Mouse (Mus musculus): ENCODE measurements around the gene Rptor. TPM values are rescaled to one million over a fixed set of nuclear protein-coding genes. Genes with fewer than 3 reads are reported as not detected.

Rptor gene
- polyA plus RNA-seq, 1 experiment = 26.2 TPM

DNA sequence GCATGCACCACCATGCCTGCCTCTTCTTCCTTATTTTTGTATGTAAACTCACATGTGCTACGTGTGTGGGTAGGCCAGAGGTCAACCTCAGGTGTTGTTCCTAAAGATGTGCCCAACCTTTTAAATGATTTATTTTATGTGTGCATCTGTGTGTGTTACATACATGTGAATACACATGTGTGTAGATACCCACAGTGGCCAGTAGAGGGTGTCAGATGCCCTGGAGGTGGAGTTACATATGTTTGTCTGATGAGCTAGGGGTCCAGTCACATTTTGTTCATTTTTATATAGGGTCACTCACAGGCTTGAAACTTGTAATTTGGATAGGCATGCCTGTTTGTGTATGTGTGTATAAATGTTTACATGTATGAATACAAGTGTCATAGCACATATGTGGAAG is 2.4 kb upstream of the Rptor start:
- 89% methylated on average over 1 of the region's 1 CpGs for WGBS
- DNase-seq = no peak
- Histone ChIP-seq H3K4me1 (ENCODE audit: control insufficient read depth, insufficient read depth, low read length) (peaks cover 6% of the 10 kb centered on the region), H3K4me3 (replicated peaks; ENCODE audit: extremely low read depth, low read depth, low read length) (no peak overlapping the region)
- TF ChIP-seq POLR2A (IDR thresholded peaks at IDR 0.05; ENCODE audit: borderline replicate concordance, extremely low read depth, low read depth, low read length) = no peak
- no peak for TF ChIP-seq CTCF (IDR thresholded peaks at IDR 0.05; ENCODE audit: insufficient read depth, low read length)

DNA sequence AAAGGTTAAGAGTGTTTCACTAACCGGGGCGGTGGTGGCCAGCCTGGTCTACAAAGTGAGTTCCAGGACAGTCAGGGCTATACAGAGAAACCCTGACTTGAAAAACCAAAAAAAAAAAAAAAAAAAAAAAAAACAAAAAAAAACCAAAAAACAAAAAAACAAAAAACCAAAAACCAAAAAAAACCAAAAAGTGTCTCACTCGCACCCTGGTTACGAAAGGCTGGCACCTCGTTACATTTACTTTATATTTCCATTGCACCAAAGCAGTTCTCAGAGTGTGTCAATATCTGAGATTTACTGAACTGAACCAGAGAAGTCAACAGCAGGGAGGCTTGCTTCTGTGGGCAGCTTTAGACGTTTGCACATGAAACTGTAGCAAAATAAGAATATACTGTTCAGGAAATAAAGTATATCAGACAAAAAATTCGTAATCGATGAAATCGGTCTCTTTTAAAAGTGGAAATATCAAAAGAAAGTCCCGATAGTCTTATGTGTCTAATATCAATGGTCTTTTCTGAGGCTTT is 466 bp upstream of the Rptor start:
- WGBS = 31% methylated on average over 10 of the region's 10 CpGs
- TF ChIP-seq POLR2A (IDR thresholded peaks at IDR 0.05; ENCODE audit: borderline replicate concordance, extremely low read depth, low read depth, low read length) = no peak
- no peak for TF ChIP-seq CTCF (IDR thresholded peaks at IDR 0.05; ENCODE audit: insufficient read depth, low read length)

DNA sequence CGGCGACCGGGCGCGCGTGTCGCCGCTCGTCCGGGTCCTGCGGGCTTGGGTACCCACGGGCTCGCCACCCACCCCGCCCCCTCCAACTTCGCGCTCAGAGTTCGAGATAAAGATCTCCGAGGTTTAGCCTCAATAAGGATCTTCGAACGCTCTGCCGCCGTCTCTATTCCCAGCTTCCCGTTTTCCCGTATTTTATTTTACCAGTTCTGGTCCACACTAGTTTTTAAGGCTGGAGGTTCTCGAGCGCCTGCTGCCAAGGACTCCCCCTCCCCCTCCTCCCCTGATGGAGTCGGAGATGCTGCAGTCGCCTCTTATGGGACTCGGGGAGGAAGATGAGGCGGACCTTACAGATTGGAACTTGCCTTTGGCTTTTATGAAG is 811 bp downstream of the Rptor start:
- peak overlapping the region; percentile 99 for H3K4me3 ChIP-seq (replicated peaks; ENCODE audit: extremely low read depth, low read depth, low read length)
- TF ChIP-seq POLR2A (IDR thresholded peaks at IDR 0.05; ENCODE audit: borderline replicate concordance, extremely low read depth, low read depth, low read length) (no peak), CTCF (IDR thresholded peaks at IDR 0.05; ENCODE audit: insufficient read depth, low read length) (no peak)
- under 1% methylated on average over 30 of the region's 30 CpGs for WGBS
- H3K4me1 ChIP-seq (ENCODE audit: control insufficient read depth, insufficient read depth, low read length) = peaks cover 6% of the 10 kb centered on the region
- no peak for DNase-seq

More for the DNA sequence above, 466 bp upstream of the Rptor start:
- H3K4me3 ChIP-seq (replicated peaks; ENCODE audit: extremely low read depth, low read depth, low read length) = peak overlapping the region; percentile 6
- peaks cover 6% of the 10 kb centered on the region for H3K4me1 ChIP-seq (ENCODE audit: control insufficient read depth, insufficient read depth, low read length)
- DNase-seq = no peak

DNA sequence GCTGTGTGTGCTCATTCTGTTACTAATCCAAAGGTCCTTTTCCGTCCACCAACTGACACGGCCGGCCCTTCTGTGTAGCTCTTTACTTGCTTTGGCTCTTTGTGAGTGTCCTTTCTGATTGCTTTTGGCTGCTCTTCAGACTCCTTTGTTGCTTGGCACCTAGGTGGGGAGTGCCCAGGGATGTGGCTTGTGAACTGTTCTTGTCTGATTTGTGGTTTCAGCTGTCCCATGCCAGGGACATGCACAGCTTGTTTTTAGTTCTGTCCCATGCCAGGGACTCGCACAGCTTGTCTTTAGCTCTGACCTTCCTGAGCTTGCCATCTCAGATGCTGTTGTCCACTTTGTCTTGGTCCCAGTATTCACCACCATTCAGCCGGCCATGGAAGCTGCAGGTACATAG is 4.8 kb downstream of the Rptor start:
- no peak overlapping the region for H3K4me3 ChIP-seq (replicated peaks; ENCODE audit: extremely low read depth, low read depth, low read length)
- H3K4me1 ChIP-seq (ENCODE audit: control insufficient read depth, insufficient read depth, low read length) = peaks cover 4% of the 10 kb centered on the region
- TF ChIP-seq POLR2A (IDR thresholded peaks at IDR 0.05; ENCODE audit: borderline replicate concordance, extremely low read depth, low read depth, low read length) = no peak
- no peak for TF ChIP-seq CTCF (IDR thresholded peaks at IDR 0.05; ENCODE audit: insufficient read depth, low read length)
- no peak for DNase-seq
- 95% methylated on average over 5 of the region's 5 CpGs for WGBS

DNA sequence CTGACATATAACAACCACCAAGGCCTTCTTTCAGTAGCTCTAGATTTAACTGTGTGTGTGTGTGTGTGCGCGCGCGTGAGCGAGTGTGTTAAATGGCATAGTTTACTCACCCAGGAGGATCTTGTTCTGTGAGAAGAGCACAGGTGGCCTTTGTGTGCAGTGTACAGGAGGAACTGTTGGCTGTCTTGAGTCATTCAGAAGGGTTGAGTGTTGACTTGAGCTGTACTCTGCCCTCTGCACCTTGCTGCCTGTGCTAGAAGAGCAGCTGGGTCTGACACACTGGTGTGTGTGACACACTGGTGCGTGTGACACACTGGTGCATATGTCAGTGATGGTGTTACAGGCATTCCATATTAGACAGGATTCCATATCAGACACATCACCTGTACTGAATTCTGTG is 8.8 kb downstream of the Rptor start:
- TF ChIP-seq POLR2A (IDR thresholded peaks at IDR 0.05; ENCODE audit: borderline replicate concordance, extremely low read depth, low read depth, low read length) = no peak
- H3K4me1 ChIP-seq (ENCODE audit: control insufficient read depth, insufficient read depth, low read length) = no peaks in the 10 kb centered on the region
- 95% methylated on average over 6 of the region's 6 CpGs for WGBS
- H3K4me3 ChIP-seq (replicated peaks; ENCODE audit: extremely low read depth, low read depth, low read length) = no peak overlapping the region
- DNase-seq = no peak

DNA sequence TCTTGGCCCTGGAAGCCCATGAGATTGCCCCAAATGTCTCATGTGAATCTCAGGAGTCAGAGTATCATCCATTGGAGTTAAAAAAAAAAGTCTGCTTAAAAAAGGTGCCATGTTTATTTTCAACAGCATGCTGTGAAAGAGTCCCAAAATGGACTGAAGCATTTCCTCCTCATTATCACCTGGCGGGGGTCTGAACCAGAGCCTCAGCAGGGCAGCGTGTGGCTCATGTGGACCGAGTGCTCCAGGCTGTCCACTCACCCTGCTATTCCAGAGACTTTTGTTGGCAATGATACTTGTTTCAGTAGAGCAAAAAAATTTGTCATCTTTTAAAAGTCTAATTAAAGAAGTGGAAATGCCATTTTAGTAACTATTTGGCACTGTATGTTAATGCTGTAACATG is 9.5 kb downstream of the Rptor start:
- TF ChIP-seq CTCF (IDR thresholded peaks at IDR 0.05; ENCODE audit: insufficient read depth, low read length) (no peak), POLR2A (IDR thresholded peaks at IDR 0.05; ENCODE audit: borderline replicate concordance, extremely low read depth, low read depth, low read length) (no peak)
- no peak for DNase-seq
- Histone ChIP-seq H3K4me1 (ENCODE audit: control insufficient read depth, insufficient read depth, low read length) (no peaks in the 10 kb centered on the region), H3K4me3 (replicated peaks; ENCODE audit: extremely low read depth, low read depth, low read length) (no peak overlapping the region)
- 81% methylated on average over 3 of the region's 3 CpGs for WGBS

DNA sequence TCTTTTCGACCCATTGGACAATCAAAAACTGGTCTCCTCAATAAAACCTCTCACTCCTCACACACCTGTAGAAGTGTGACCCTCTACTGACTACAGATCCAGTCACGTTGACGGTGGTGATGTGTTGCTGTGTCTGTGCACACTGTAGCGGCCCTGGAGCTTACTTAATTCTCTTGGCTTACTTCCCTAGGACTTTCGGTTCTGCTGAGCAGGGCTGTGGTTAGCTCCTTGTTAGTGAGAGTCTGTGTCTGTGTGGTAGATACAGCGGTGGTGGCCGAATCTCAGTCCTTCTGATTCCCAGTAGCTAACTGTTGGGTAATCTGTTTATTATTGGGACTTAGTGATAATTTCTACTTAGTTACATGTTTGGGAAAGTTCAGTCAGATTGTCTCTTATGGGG is 12.4 kb downstream of the Rptor start:
- TF ChIP-seq POLR2A (IDR thresholded peaks at IDR 0.05; ENCODE audit: borderline replicate concordance, extremely low read depth, low read depth, low read length) (no peak), CTCF (IDR thresholded peaks at IDR 0.05; ENCODE audit: insufficient read depth, low read length) (no peak)
- 69% methylated on average over 7 of the region's 7 CpGs for WGBS
- Histone ChIP-seq H3K4me3 (replicated peaks; ENCODE audit: extremely low read depth, low read depth, low read length) (no peak overlapping the region), H3K4me1 (ENCODE audit: control insufficient read depth, insufficient read depth, low read length) (no peaks in the 10 kb centered on the region; the same call in 1 of the 2 replicates)
- DNase-seq = no peak

DNA sequence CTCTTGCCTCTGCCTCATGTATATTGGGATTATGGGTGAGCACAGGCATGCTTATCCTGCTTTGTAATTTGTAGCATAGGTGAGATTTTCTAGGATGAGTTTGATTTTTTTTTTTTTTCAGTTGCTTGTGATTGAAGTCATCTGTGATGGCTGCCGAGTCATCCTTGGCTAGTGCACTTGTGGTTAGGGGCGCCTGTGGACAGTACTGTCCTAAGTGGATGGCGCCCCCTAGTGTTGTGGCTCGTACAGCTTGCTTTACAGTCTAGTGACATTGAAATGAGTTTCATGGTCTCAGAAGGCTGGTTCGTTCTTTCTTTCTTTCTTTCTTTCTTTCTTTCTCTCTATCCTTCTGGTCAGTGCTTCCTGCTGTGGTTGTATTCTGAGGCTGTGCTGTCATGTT is 16.1 kb downstream of the Rptor start:
- Histone ChIP-seq H3K4me1 (ENCODE audit: control insufficient read depth, insufficient read depth, low read length) (peaks cover 2% of the 10 kb centered on the region; the same call in 1 of the 2 replicates), H3K4me3 (replicated peaks; ENCODE audit: extremely low read depth, low read depth, low read length) (no peak overlapping the region)
- peak; percentile 43 for TF ChIP-seq CTCF (IDR thresholded peaks at IDR 0.05; ENCODE audit: insufficient read depth, low read length)
- no peak for TF ChIP-seq POLR2A (IDR thresholded peaks at IDR 0.05; ENCODE audit: borderline replicate concordance, extremely low read depth, low read depth, low read length)
- DNase-seq = peak; percentile 26
- WGBS = 44% methylated on average over 5 of the region's 5 CpGs

DNA sequence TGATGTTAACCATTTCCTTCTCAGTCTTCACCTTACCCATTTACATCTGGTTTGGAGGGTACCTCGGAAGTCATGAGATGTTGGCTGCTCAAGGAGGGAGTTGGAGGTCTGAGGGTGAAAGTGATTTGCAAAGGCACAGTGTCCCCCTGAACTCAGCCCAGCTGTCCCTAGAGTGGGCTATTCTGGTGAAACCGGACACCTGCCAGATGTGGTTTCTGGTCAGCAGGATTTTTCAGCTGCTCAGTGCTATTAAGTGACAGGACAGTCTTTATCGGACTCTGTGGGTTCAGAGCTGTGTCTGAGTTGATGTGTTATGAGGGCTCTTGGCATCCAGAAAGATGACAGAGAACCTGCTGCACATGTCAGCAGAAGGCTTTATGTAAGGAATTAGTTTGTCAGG is 18.6 kb downstream of the Rptor start:
- H3K4me3 ChIP-seq (replicated peaks; ENCODE audit: extremely low read depth, low read depth, low read length) = no peak overlapping the region
- WGBS = 85% methylated on average over 3 of the region's 3 CpGs
- peaks cover 2% of the 10 kb centered on the region; the same call in 1 of the 2 replicates for H3K4me1 ChIP-seq (ENCODE audit: control insufficient read depth, insufficient read depth, low read length)
- TF ChIP-seq POLR2A (IDR thresholded peaks at IDR 0.05; ENCODE audit: borderline replicate concordance, extremely low read depth, low read depth, low read length) (no peak), CTCF (IDR thresholded peaks at IDR 0.05; ENCODE audit: insufficient read depth, low read length) (no peak)
- DNase-seq = no peak

DNA sequence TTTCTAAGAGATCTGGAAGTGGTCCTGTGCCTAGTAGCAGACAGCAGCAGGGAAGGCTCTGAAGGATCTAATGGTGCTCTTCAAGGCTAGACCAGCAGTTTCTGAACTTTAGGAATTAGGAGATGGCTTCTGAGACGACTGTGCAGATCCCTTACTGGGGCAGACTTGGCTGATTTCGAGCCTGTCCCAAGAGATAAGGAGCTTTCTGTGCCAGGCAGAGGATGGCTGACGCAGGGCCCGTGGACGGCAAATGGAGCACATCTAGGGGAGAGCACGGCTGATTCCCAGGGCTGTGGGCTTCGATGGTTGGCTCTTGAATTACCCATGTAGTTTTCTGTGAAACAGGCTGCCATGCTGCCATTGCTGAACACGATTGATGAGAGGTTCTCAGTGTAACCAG is 21.1 kb downstream of the Rptor start:
- DNase-seq = no peak
- H3K4me1 ChIP-seq (ENCODE audit: control insufficient read depth, insufficient read depth, low read length) = peaks cover 2% of the 10 kb centered on the region; the same call in 1 of the 2 replicates
- 85% methylated on average over 8 of the region's 8 CpGs for WGBS
- no peak overlapping the region for H3K4me3 ChIP-seq (replicated peaks; ENCODE audit: extremely low read depth, low read depth, low read length)
- TF ChIP-seq POLR2A (IDR thresholded peaks at IDR 0.05; ENCODE audit: borderline replicate concordance, extremely low read depth, low read depth, low read length) = no peak
